Mouse (Mus musculus) spleen, embryonic (tissue): ENCODE measurements at regions not wholly inside any gene's neighbourhood (a gene's known extent, or its start where the extent isn't known, plus 50 kb on each side); places are given as distances from the start of the nearest gene placed in this dataset.

Source experiments
- CTCF ChIA-PET: fragments of 350-600 bp; sonication (Branson Sonifier 250); formaldehyde crosslinking; loops from one replicate; lab custom pipeline; 2022; lab: Charles Lee

GRCm38 (mm10) chr12:97921349-97922264 is 337.7 kb downstream of the Galc start:
- CTCF ChIA-PET, result no interaction called here

- CTCF ChIA-PET, result no interaction called here
Observed at GRCm38 (mm10) chr12:97918416-97918815, 340.8 kb downstream of the Galc start.

- CTCF ChIA-PET, result no interaction called here
Observed at GRCm38 (mm10) chr12:97915026-97915425, 344.2 kb downstream of the Galc start.

- CTCF ChIA-PET, result no interaction called here
Observed at GRCm38 (mm10) chr12:97912730-97913129, 346.5 kb downstream of the Galc start.

GRCm38 (mm10) chr12:97899266-97899665 is 360.0 kb downstream of the Galc start:
- CTCF ChIA-PET, result no interaction called here

GRCm38 (mm10) chr12:97898178-97898577 is 361.1 kb downstream of the Galc start:
- CTCF ChIA-PET, result no interaction called here

GRCm38 (mm10) chr12:97895981-97896380 is 363.3 kb downstream of the Galc start:
- CTCF ChIA-PET, result no interaction called here

GRCm38 (mm10) chr12:97888801-97889455 is 370.3 kb downstream of the Galc start:
- CTCF ChIA-PET, result no interaction called here

GRCm38 (mm10) chr12:97888291-97888800 is 370.9 kb downstream of the Galc start:
- CTCF ChIA-PET, result no interaction called here

- CTCF ChIA-PET, result no interaction called here
Observed at GRCm38 (mm10) chr12:97882439-97882838, 376.8 kb downstream of the Galc start.

- CTCF ChIA-PET, result no interaction called here
Observed at GRCm38 (mm10) chr12:97872391-97872790, 386.9 kb downstream of the Galc start.

- CTCF ChIA-PET, result no interaction called here
Observed at GRCm38 (mm10) chr12:97862921-97863320, 396.3 kb downstream of the Galc start.

GRCm38 (mm10) chr12:97836202-97836908 is 422.9 kb downstream of the Galc start:
- CTCF ChIA-PET, result no interaction called here

- CTCF ChIA-PET, result interaction anchor here (0.6 kb wide), 1 partner anchor 482 kb away, joined by 4 read pairs; no protein-coding TSS in a partner anchor
Observed at GRCm38 (mm10) chr12:97793364-97794120, 465.7 kb downstream of the Galc start.

GRCm38 (mm10) chr12:97783476-97783875 is 475.8 kb downstream of the Galc start:
- CTCF ChIA-PET, result no interaction called here

- CTCF ChIA-PET, result no interaction called here
Observed at GRCm38 (mm10) chr12:97759116-97759515, 500.1 kb downstream of the Galc start.

- CTCF ChIA-PET, result no interaction called here
Observed at GRCm38 (mm10) chr12:97758624-97759023, 500.6 kb downstream of the Galc start.

- CTCF ChIA-PET, result interaction anchor here (0.6 kb wide), 1 partner anchor 20 kb away, joined by 5 read pairs; no protein-coding TSS in a partner anchor
Observed at GRCm38 (mm10) chr12:97750166-97750565, 509.1 kb downstream of the Galc start.

- CTCF ChIA-PET, result no interaction called here
Observed at GRCm38 (mm10) chr12:97740927-97741326, 518.3 kb downstream of the Galc start.

- CTCF ChIA-PET, result no interaction called here
Observed at GRCm38 (mm10) chr12:97732078-97732580, 527.1 kb downstream of the Galc start.

- CTCF ChIA-PET, result interaction anchor here (0.6 kb wide), 1 partner anchor 1221 kb away, joined by 3 read pairs; no protein-coding TSS in a partner anchor
Observed at GRCm38 (mm10) chr12:97720554-97720953, 538.7 kb downstream of the Galc start.
